Mouse (Mus musculus): ENCODE results near the gene Fbln2.

Gene Fbln2

DNA sequence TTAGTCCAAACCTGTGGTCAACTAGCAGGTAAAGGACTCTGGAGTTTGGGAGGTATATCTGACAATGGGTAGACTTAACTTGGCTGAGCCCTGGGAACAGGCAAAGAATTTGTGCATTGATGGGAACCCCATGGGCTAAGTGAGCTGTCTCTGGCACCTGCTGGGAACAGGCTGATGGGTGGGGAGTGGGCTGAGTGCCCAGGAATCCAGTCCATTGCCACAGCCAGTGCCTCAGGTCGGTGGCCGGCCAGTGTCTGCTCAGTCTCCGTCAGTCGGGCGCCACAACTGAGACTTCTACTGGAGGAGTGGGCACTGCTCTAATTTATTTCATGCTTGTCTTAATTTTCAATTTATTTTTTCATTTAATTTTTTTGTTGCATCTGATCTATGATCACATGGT, 98.9 kb downstream of the Fbln2 start:
- no peak for DNase-seq (ENCODE audit: inconsistent age in 2 of 2, low spot score in 1 of 2)

GRCm38 (mm10) chr6:91312491-91312890, 100.2 kb downstream of the Fbln2 start:
- DNase-seq (ENCODE audit: inconsistent age in 2 of 2, low spot score in 1 of 2): no peak

Data from adrenal gland, adult (tissue).